Mouse (Mus musculus) layer of hippocampus, adult 6 months (tissue): Measurements from ENCODE around the gene Mrpl45. TPM values are rescaled to one million over a fixed set of nuclear protein-coding genes. Genes with fewer than 3 reads are reported as not detected.

Experiments
- long read RNA-seq, 2 experiments: library from polyadenylated mRNA; unstranded; transcript quantifications; one replicate each; pipeline ENCODE4 v2.0.0; 2019 to 2020
- polyA plus RNA-seq: library from polyadenylated mRNA; unstranded; fragments of <200 nt; fragmentation: Nextera tagmentation; gene quantifications from 2 replicates; pipeline ENCODE4 v1.2.3, GENCODE M21; 2021

Gene Mrpl45
- polyA plus RNA-seq = 46.8 and 49.9 TPM in 2 replicates
- long read RNA-seq, experiment 1, transcript Mrpl45-201 (8 exons, 2,431 nt) = major isoform, 102 of 106 reads
- long read RNA-seq, experiment 1, partial matches to known transcripts = 3 of 106 reads
- long read RNA-seq, experiment 1, other reads (novel, unspliced or antisense) = 0 of 106 reads
- long read RNA-seq, experiment 2, transcript Mrpl45-201 (8 exons, 2,431 nt) = major isoform, 250 of 261 reads
- long read RNA-seq, experiment 2, partial matches to known transcripts = 6 of 261 reads
- long read RNA-seq, experiment 2, other reads (novel, unspliced or antisense) = 5 of 261 reads

DNA sequence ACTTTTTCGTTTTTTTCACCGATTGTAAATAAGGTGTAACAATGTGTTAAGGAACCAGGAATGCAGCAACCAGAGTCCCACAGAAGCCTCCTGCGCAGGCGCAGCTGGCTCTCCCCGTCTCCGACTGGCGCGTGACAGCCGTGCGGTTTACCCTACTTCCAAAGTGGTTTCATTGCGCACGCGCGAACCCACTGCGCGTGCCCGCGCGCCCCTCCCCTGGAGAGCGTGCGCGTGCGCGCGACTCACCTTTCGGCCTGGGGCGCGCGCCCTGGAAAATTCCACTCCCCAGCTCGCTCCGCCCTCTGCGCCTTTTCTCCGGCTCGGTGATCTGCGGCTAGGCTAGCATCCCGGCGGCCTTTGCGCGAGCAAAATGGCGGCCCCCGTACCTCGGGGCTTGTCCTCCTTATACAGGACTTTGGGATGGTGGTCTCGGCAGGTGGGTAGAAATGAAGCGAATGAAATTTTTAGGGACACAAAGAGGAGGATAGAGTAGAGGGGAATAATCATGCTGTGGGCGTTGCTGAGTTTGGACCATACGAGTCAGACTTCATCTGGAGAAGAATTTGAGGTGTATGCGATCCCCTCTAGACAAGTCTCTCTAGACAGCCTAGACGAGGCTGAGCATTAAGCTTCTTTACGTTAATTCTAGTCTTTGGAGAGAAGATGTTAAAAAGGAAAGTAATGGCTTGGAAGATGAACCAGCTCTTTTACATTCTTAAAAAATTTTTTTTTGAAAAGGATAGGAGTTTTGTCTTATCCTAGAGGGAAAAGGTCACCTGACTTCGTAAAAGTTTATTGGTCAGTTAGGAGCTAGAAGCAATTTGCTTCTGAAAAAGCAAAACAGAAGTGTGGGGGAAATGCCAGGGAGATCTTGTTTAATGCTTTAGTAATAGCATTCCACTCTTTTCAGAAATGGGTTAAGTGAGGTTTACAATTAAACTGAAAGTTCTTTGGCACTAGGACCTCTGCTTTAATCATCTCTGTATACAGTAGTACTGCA lies at the start of gene Mrpl45:
Mrpl45 (plus strand) TSS at position 213 of the 1,000 bp plus-strand sequence.

DNA sequence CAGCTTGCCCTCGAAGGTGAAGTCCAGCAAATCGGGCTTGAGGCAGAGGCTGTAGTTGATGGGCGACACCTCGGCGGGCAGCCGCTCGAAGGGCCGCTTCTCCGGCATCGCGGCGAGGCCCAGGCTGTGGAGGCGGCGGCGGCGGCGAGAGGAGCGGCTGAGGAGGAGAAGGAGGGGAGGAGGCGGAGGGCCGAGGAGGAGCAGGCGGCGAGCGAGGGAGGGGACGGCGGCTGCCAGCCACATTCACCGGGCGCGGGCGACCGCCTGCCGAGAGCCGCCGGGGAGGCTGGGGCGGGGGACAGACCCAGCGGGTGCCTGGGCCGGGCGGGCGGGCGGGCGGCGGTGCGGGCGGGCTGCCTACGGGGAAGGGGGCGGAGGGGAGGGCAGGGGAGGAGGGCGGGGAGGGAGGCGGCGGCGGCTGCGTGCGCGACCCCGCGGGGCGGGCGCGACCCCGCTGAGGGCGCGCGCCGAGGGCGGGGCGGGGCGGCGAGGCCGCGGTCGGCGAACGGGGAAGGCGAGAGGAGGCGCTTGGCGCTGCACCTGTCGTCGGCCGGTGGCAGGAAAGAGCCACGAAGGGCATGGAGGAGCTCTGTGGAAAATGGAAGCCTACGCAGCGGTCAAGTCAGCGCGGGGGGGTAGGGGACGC lies 35.2 kb upstream of the Mrpl45 start, which contains the start of gene Npepps:
Npepps (minus strand) TSS at position 423 of the 646 bp plus-strand sequence.

DNA sequence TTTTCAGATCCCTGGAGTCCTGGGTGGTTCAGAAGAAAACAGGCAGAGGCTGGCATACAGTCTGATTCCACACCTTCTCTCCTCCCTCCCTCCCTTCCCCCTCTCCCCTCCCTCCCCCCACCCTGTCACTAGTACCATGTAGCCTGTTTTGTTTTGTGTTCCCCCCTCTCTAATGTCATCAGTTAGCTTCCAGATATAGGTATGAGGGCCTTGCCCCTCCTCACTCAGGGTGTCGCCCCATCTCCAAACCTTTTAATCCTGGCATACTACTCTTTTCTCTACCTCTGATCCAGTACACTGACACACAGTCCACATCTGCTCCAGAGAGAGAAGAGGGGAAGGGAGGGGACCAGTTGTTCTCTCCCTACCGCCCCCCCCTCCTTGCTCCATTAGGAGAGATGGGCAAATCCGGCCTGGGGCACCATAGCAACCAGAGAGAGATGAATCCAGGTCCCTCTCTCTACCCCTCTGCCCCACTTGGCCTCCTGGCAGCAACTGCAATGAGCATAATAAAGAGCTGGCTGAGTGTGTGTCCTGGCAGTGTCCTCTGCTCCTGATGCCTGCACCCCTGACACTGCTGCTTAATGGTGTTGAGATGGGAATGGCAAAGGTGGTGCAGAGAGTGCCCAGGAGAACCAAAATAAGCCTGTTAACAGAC lies 36.6 kb downstream of the Mrpl45 start, which contains the start of gene Gpr179:
Gpr179 (minus strand) TSS at position 51 of the 658 bp plus-strand sequence.

DNA sequence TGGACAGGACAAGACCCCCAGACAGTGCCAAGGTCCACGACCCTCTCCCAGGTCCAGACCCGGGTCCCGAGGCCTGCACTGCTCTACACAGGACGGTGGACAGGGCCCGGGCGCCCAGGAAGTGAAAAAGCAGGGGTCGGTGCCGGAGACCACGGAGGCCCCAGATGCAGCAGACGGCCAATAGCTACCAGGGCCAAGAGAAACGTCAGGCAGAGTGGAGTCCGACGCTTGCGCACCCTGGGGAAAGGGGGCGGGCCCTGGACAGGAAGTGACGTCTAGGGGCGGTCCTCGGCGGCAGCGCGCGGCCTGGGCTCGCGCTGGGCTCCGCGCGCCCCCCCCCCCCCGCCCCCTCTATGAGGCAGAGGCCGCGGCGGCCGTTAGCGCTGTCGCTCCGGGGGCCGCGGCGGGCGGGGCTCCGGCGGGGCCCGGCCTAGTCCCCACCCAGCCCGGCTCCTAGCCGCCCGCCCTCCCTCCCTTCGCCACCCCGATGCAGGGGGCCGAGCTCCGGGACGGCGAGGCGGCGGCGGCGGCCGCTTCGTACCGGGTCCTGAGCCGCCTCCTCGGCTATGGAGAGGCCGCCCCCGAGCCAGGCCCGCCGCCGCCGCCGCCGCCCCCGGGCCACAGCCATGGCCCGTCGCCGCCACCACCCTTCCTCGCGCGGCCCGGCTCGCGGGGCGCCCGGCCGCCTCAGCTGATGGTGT lies 46.6 kb downstream of the Mrpl45 start, which contains the start of gene Socs7:
Socs7 (plus strand) TSS at position 604 of the 701 bp plus-strand sequence.

Other genes starting within 250 kb of the Mrpl45 start
- 0.06 and 0.08 TPM in 2 replicates for gene Tbx21, start 200.4 kb upstream of the Mrpl45 start, polyA plus RNA-seq
- gene Tbkbp1, start 164.2 kb upstream of the Mrpl45 start, polyA plus RNA-seq = 1.4 and 2.1 TPM in 2 replicates
- 9.9 and 11.3 TPM in 2 replicates for gene Kpnb1, start 127.8 kb upstream of the Mrpl45 start, polyA plus RNA-seq
- gene Npepps, start 35.1 kb upstream of the Mrpl45 start, polyA plus RNA-seq = 56.7 and 72.4 TPM in 2 replicates
- gene Gpr179, start 36.4 kb downstream of the Mrpl45 start, polyA plus RNA-seq = 0.09 and 0.19 TPM in 2 replicates
- gene Socs7, start 46.8 kb downstream of the Mrpl45 start, polyA plus RNA-seq = 4.9 and 5.1 TPM in 2 replicates
- gene Arhgap23, start 99.8 kb downstream of the Mrpl45 start, polyA plus RNA-seq = 8.5 and 10.1 TPM in 2 replicates
- gene 4933428G20Rik, start 184.6 kb downstream of the Mrpl45 start, polyA plus RNA-seq = not detected in 2 replicates